Mouse (Mus musculus): ENCODE measurements at regions not wholly inside any gene's neighbourhood (a gene's known extent, or its start where the extent isn't known, plus 50 kb on each side); places are given as distances from the start of the nearest gene placed in this dataset.

GRCm38 (mm10) chr13:31408439-31409122, 147.4 kb upstream of the Foxq1 start:
- WGBS = 57% methylated on average over 10 of the region's 10 CpGs
- Histone ChIP-seq H3K36me3 (no peaks in the 10 kb centered on the region), H3K27ac (no peak overlapping the region), H3K9me3 (replicated peaks) (no peaks in the 10 kb centered on the region), H3K4me3 (no peak overlapping the region), H3K4me1 (no peaks in the 10 kb centered on the region), H3K27me3 (ENCODE audit: low read depth, poor library complexity, severe bottlenecking) (no peaks in the 10 kb centered on the region)
- no peak for DNase-seq (ENCODE audit: low spot score)

GRCm38 (mm10) chr13:31409123-31409513, 146.8 kb upstream of the Foxq1 start:
- H3K4me3 ChIP-seq = no peak overlapping the region
- no peak overlapping the region for H3K27ac ChIP-seq
- H3K27me3 ChIP-seq (ENCODE audit: low read depth, poor library complexity, severe bottlenecking) = no peaks in the 10 kb centered on the region
- H3K36me3 ChIP-seq = no peaks in the 10 kb centered on the region
- H3K9me3 ChIP-seq (replicated peaks) = no peaks in the 10 kb centered on the region
- no peak for DNase-seq (ENCODE audit: low spot score)
- 84% methylated on average over 2 of the region's 2 CpGs for WGBS
- H3K4me1 ChIP-seq = no peaks in the 10 kb centered on the region

GRCm38 (mm10) chr13:31421556-31421955, 134.4 kb upstream of the Foxq1 start:
- no peak for DNase-seq (ENCODE audit: low spot score)
- H3K4me3 ChIP-seq = no peak overlapping the region
- H3K27me3 ChIP-seq (ENCODE audit: low read depth, poor library complexity, severe bottlenecking) = no peaks in the 10 kb centered on the region
- no peaks in the 10 kb centered on the region for H3K36me3 ChIP-seq
- no peak overlapping the region for H3K27ac ChIP-seq
- H3K4me1 ChIP-seq = no peaks in the 10 kb centered on the region
- H3K9me3 ChIP-seq (replicated peaks) = no peaks in the 10 kb centered on the region
- WGBS = 92% methylated on average over 5 of the region's 5 CpGs

GRCm38 (mm10) chr13:31423599-31423998, 132.3 kb upstream of the Foxq1 start:
- Histone ChIP-seq H3K9me3 (replicated peaks) (no peaks in the 10 kb centered on the region), H3K4me1 (no peaks in the 10 kb centered on the region), H3K36me3 (no peaks in the 10 kb centered on the region), H3K27ac (no peak overlapping the region), H3K27me3 (ENCODE audit: low read depth, poor library complexity, severe bottlenecking) (no peaks in the 10 kb centered on the region), H3K4me3 (no peak overlapping the region)
- WGBS = 89% methylated on average over 3 of the region's 3 CpGs
- no peak for DNase-seq (ENCODE audit: low spot score)

- Histone ChIP-seq H3K4me1 (no peaks in the 10 kb centered on the region), H3K4me3 (no peak overlapping the region), H3K27ac (no peak overlapping the region), H3K9me3 (replicated peaks) (no peaks in the 10 kb centered on the region), H3K27me3 (ENCODE audit: low read depth, poor library complexity, severe bottlenecking) (no peaks in the 10 kb centered on the region), H3K36me3 (no peaks in the 10 kb centered on the region)
- no peak for DNase-seq (ENCODE audit: low spot score)
- WGBS = 87% methylated on average over 7 of the region's 7 CpGs
Observed at GRCm38 (mm10) chr13:31425825-31426500, 130.0 kb upstream of the Foxq1 start.

- H3K4me1 ChIP-seq = no peaks in the 10 kb centered on the region
- DNase-seq (ENCODE audit: low spot score) = no peak
- H3K36me3 ChIP-seq = no peaks in the 10 kb centered on the region
- no peak overlapping the region for H3K4me3 ChIP-seq
- no peak overlapping the region for H3K27ac ChIP-seq
- 68% methylated on average over 7 of the region's 7 CpGs for WGBS
- no peaks in the 10 kb centered on the region for H3K27me3 ChIP-seq (ENCODE audit: low read depth, poor library complexity, severe bottlenecking)
- H3K9me3 ChIP-seq (replicated peaks) = no peaks in the 10 kb centered on the region
Observed at GRCm38 (mm10) chr13:31436434-31436833, 119.5 kb upstream of the Foxq1 start.

- Histone ChIP-seq H3K27me3 (ENCODE audit: low read depth, poor library complexity, severe bottlenecking) (no peaks in the 10 kb centered on the region), H3K36me3 (no peaks in the 10 kb centered on the region)
- WGBS = 80% methylated on average over 9 of the region's 9 CpGs
Observed at GRCm38 (mm10) chr13:31439761-31440627, 115.9 kb upstream of the Foxq1 start.

GRCm38 (mm10) chr13:31458883-31459282, 97.1 kb upstream of the Foxq1 start:
- Histone ChIP-seq H3K4me1 (no peaks in the 10 kb centered on the region), H3K36me3 (no peaks in the 10 kb centered on the region), H3K9me3 (replicated peaks) (no peaks in the 10 kb centered on the region), H3K27me3 (ENCODE audit: low read depth, poor library complexity, severe bottlenecking) (no peaks in the 10 kb centered on the region), H3K27ac (no peak overlapping the region), H3K4me3 (no peak overlapping the region)
- DNase-seq (ENCODE audit: low spot score) = no peak
- WGBS = 75% methylated on average over 2 of the region's 2 CpGs

More at GRCm38 (mm10) chr13:31439761-31440627, 115.9 kb upstream of the Foxq1 start:
- no peak for DNase-seq (ENCODE audit: low spot score)
- no peak overlapping the region for H3K27ac ChIP-seq
- H3K4me1 ChIP-seq = no peaks in the 10 kb centered on the region
- H3K9me3 ChIP-seq (replicated peaks) = no peaks in the 10 kb centered on the region
- H3K4me3 ChIP-seq = no peak overlapping the region

- no peak for DNase-seq (ENCODE audit: low spot score)
- H3K27me3 ChIP-seq (ENCODE audit: low read depth, poor library complexity, severe bottlenecking) = no peaks in the 10 kb centered on the region
- no peaks in the 10 kb centered on the region for H3K4me1 ChIP-seq
- 89% methylated on average over 8 of the region's 8 CpGs for WGBS
- H3K36me3 ChIP-seq = no peaks in the 10 kb centered on the region
- H3K27ac ChIP-seq = no peak overlapping the region
- H3K9me3 ChIP-seq (replicated peaks) = no peaks in the 10 kb centered on the region
- no peak overlapping the region for H3K4me3 ChIP-seq
Observed at GRCm38 (mm10) chr13:31465141-31465540, 90.8 kb upstream of the Foxq1 start.

GRCm38 (mm10) chr13:31465711-31466110, 90.2 kb upstream of the Foxq1 start:
- Histone ChIP-seq H3K4me1 (no peaks in the 10 kb centered on the region), H3K27me3 (ENCODE audit: low read depth, poor library complexity, severe bottlenecking) (no peaks in the 10 kb centered on the region), H3K27ac (no peak overlapping the region), H3K4me3 (no peak overlapping the region), H3K36me3 (no peaks in the 10 kb centered on the region), H3K9me3 (replicated peaks) (no peaks in the 10 kb centered on the region)
- no peak for DNase-seq (ENCODE audit: low spot score)
- 74% methylated on average over 4 of the region's 4 CpGs for WGBS

- Histone ChIP-seq H3K4me3 (no peak overlapping the region), H3K27ac (no peak overlapping the region)
- WGBS = 82% methylated on average over 3 of the region's 3 CpGs
Observed at GRCm38 (mm10) chr13:31468131-31468530, 87.8 kb upstream of the Foxq1 start.

GRCm38 (mm10) chr13:31468983-31469382, 87.0 kb upstream of the Foxq1 start:
- no peaks in the 10 kb centered on the region for H3K27me3 ChIP-seq (ENCODE audit: low read depth, poor library complexity, severe bottlenecking)
- H3K27ac ChIP-seq = no peak overlapping the region
- H3K9me3 ChIP-seq (replicated peaks) = no peaks in the 10 kb centered on the region
- WGBS = 83% methylated on average over 3 of the region's 3 CpGs
- no peak for DNase-seq (ENCODE audit: low spot score)
- H3K4me3 ChIP-seq = no peak overlapping the region
- H3K36me3 ChIP-seq = no peaks in the 10 kb centered on the region
- no peaks in the 10 kb centered on the region for H3K4me1 ChIP-seq

More at GRCm38 (mm10) chr13:31468131-31468530, 87.8 kb upstream of the Foxq1 start:
- no peak for DNase-seq (ENCODE audit: low spot score)
- Histone ChIP-seq H3K9me3 (replicated peaks) (no peaks in the 10 kb centered on the region), H3K27me3 (ENCODE audit: low read depth, poor library complexity, severe bottlenecking) (no peaks in the 10 kb centered on the region), H3K4me1 (no peaks in the 10 kb centered on the region), H3K36me3 (no peaks in the 10 kb centered on the region)

GRCm38 (mm10) chr13:31472366-31472765, 83.6 kb upstream of the Foxq1 start:
- DNase-seq (ENCODE audit: low spot score) = no peak
- Histone ChIP-seq H3K27ac (no peak overlapping the region), H3K36me3 (no peaks in the 10 kb centered on the region), H3K9me3 (replicated peaks) (no peaks in the 10 kb centered on the region), H3K4me3 (no peak overlapping the region), H3K4me1 (no peaks in the 10 kb centered on the region), H3K27me3 (ENCODE audit: low read depth, poor library complexity, severe bottlenecking) (no peaks in the 10 kb centered on the region)
- WGBS = 89% methylated on average over 5 of the region's 5 CpGs

All from limb, embryonic 10.5 days (tissue).